Mouse (Mus musculus) forebrain, embryonic 14.5 days (tissue): Measurements from ENCODE around the gene Igsf8. TPM values are rescaled to one million over a fixed set of nuclear protein-coding genes. Genes with fewer than 3 reads are reported as not detected.

Experiments
- ATAC-seq: fragments of 200-750 bp; cut with Nextera tagmentation; 2 replicates; pipeline ENCODE4 v1.8.0; 2017; ENCODE audit warnings: mild to moderate bottlenecking, moderate library complexity
- DNase-seq: peaks from one replicate; pipeline ENCODE4 v3.0.0-alpha.2; 2015; ENCODE audit warnings: low spot score
- H3K27ac ChIP-seq: fragments of 300-500 bp; sonication (generic); 2 replicates; pipeline ENCODE4 v1.5.1; 2014; ENCODE audit warnings: low read depth, mild to moderate bottlenecking, control low read depth, low read length, moderate library complexity
- H3K27me3 ChIP-seq: fragments of 300-500 bp; sonication (generic); replicated peaks from 2 replicates; pipeline ENCODE4 v1.6.1; 2014; ENCODE audit warnings: low read length, control low read depth, mixed read lengths; ENCODE audit not compliant: control insufficient read depth, insufficient read depth
- H3K36me3 ChIP-seq: fragments of 300-500 bp; sonication (generic); 2 replicates; pipeline ENCODE4 v1.6.1; 2014; ENCODE audit warnings: low read length, control low read depth; ENCODE audit not compliant: control insufficient read depth, insufficient read depth
- H3K4me1 ChIP-seq: fragments of 300-500 bp; sonication (generic); 2 replicates; pipeline ENCODE4 v1.6.1; 2014; ENCODE audit warnings: antibody characterized with exemption, low read length, control low read depth; ENCODE audit not compliant: control insufficient read depth, insufficient read depth
- H3K4me2 ChIP-seq: fragments of 300-500 bp; sonication (generic); 2 replicates; pipeline ENCODE4 v1.6.1; 2014; ENCODE audit warnings: mild to moderate bottlenecking, control low read depth, low read length
- H3K4me3 ChIP-seq: fragments of 300-500 bp; sonication (generic); 2 replicates; pipeline ENCODE4 v1.5.1; 2014; ENCODE audit warnings: low read depth, low read length, control low read depth
- H3K9ac ChIP-seq: fragments of 300-500 bp; sonication (generic); 2 replicates; pipeline ENCODE4 v1.6.1; 2014; ENCODE audit warnings: mild to moderate bottlenecking, low read length, control low read depth, moderate library complexity
- H3K9me3 ChIP-seq: fragments of 300-500 bp; sonication (generic); replicated peaks from 2 replicates; pipeline ENCODE4 v1.6.1; 2016; ENCODE audit warnings: low read length, control low read depth, mixed read lengths; ENCODE audit not compliant: control insufficient read depth
- WGBS: fragments of 180-500 bp; shearing (Covaris S2); extraction: QIAGEN DNeasy Blood & Tissue Kit; methylation state at CpG from one replicate; pipeline ENCODE4 v1.1.7; 2014; 5-methylcytosine and 5-hydroxymethylcytosine counted together
- polyA plus RNA-seq: library from polyadenylated mRNA; unstranded; fragments of >200 nt; fragmentation: Nextera tagmentation; extraction: Ambion mirVana; gene quantifications from 2 replicates; pipeline ENCODE4 v1.2.1, GENCODE M21; 2014

Igsf8 gene
- polyA plus RNA-seq, 1 experiment from 2014 or later = 147 TPM

GRCm38 (mm10) chr1:172319346-172319745 lies 57.9 kb downstream of the Igsf8 start:
- H3K27ac ChIP-seq = peak overlapping the region; percentile 74
- H3K4me3 ChIP-seq = no peak overlapping the region
- 66% methylated on average over 7 of the region's 7 CpGs for WGBS
- no peaks in the 10 kb centered on the region for H3K27me3 ChIP-seq
- ATAC-seq = no peak
- DNase-seq = no peak
- peaks cover 49% of the 10 kb centered on the region for H3K36me3 ChIP-seq
- no peak overlapping the region for H3K4me2 ChIP-seq
- H3K9me3 ChIP-seq = no peaks in the 10 kb centered on the region
- H3K9ac ChIP-seq = no peak overlapping the region
- peaks cover 31% of the 10 kb centered on the region for H3K4me1 ChIP-seq

GRCm38 (mm10) chr1:172319921-172320411 lies 58.5 kb downstream of the Igsf8 start:
- peak; percentile 64 for ATAC-seq

GRCm38 (mm10) chr1:172322725-172323124 lies 61.3 kb downstream of the Igsf8 start:
- Histone ChIP-seq H3K4me1 (peaks cover 15% of the 10 kb centered on the region), H3K27ac (peak overlapping the region; percentile 27; the same call in 1 of the 2 replicates), H3K9ac (peak overlapping the region; percentile 7; the same call in 1 of the 2 replicates), H3K9me3 (no peaks in the 10 kb centered on the region), H3K36me3 (peaks cover 31% of the 10 kb centered on the region), H3K4me3 (no peak overlapping the region), H3K4me2 (no peak overlapping the region), H3K27me3 (no peaks in the 10 kb centered on the region)
- DNase-seq (no peak), ATAC-seq (no peak)
- WGBS = 44% methylated on average over 13 of the region's 13 CpGs

More at GRCm38 (mm10) chr1:172319921-172320411, 58.5 kb downstream of the Igsf8 start:
- peak; percentile 78 for DNase-seq
- H3K9ac ChIP-seq = no peak overlapping the region
- H3K4me1 ChIP-seq = peaks cover 26% of the 10 kb centered on the region
- no peak overlapping the region for H3K4me2 ChIP-seq
- no peak overlapping the region for H3K4me3 ChIP-seq
- peak overlapping the region; percentile 74; the same call in 1 of the 2 replicates for H3K27ac ChIP-seq
- H3K27me3 ChIP-seq = no peaks in the 10 kb centered on the region
- WGBS = 15% methylated on average over 5 of the region's 5 CpGs
- H3K36me3 ChIP-seq = peaks cover 49% of the 10 kb centered on the region
- H3K9me3 ChIP-seq = no peaks in the 10 kb centered on the region

- ATAC-seq (no peak), DNase-seq (no peak)
- Histone ChIP-seq H3K27me3 (no peaks in the 10 kb centered on the region), H3K9ac (peak overlapping the region; percentile 7; the same call in 1 of the 2 replicates), H3K9me3 (no peaks in the 10 kb centered on the region), H3K36me3 (peaks cover 26% of the 10 kb centered on the region), H3K4me1 (peaks cover 10% of the 10 kb centered on the region), H3K27ac (no peak overlapping the region; the same call in 1 of the 2 replicates), H3K4me3 (no peak overlapping the region), H3K4me2 (no peak overlapping the region)
- 14% methylated on average over 5 of the region's 5 CpGs for WGBS
Observed at GRCm38 (mm10) chr1:172323298-172323697, 61.9 kb downstream of the Igsf8 start.

- H3K4me3 ChIP-seq = no peak overlapping the region
- 58% methylated on average over 6 of the region's 6 CpGs for WGBS
- H3K4me1 ChIP-seq = peaks cover 9% of the 10 kb centered on the region
Observed at GRCm38 (mm10) chr1:172323801-172324359, 62.4 kb downstream of the Igsf8 start.

GRCm38 (mm10) chr1:172324725-172325124 lies 63.3 kb downstream of the Igsf8 start:
- WGBS = 12% methylated on average over 7 of the region's 7 CpGs
- Histone ChIP-seq H3K4me1 (peaks cover 17% of the 10 kb centered on the region), H3K4me2 (no peak overlapping the region), H3K9me3 (no peaks in the 10 kb centered on the region), H3K4me3 (no peak overlapping the region), H3K36me3 (peaks cover 13% of the 10 kb centered on the region; the same call in 1 of the 2 replicates), H3K27ac (no peak overlapping the region), H3K27me3 (no peaks in the 10 kb centered on the region), H3K9ac (no peak overlapping the region)
- ATAC-seq (peak; percentile 53), DNase-seq (peak; percentile 89)

More at GRCm38 (mm10) chr1:172323801-172324359, 62.4 kb downstream of the Igsf8 start:
- Histone ChIP-seq H3K27me3 (no peaks in the 10 kb centered on the region), H3K36me3 (peaks cover 20% of the 10 kb centered on the region), H3K9ac (peak overlapping the region; percentile 9; the same call in 1 of the 2 replicates), H3K4me2 (no peak overlapping the region), H3K9me3 (no peaks in the 10 kb centered on the region), H3K27ac (no peak overlapping the region)
- ATAC-seq (no peak), DNase-seq (no peak)

- Histone ChIP-seq H3K4me1 (peaks cover 17% of the 10 kb centered on the region), H3K9me3 (no peaks in the 10 kb centered on the region), H3K36me3 (peaks cover 8% of the 10 kb centered on the region; the same call in 1 of the 2 replicates), H3K4me3 (peak overlapping the region; percentile 38), H3K4me2 (peak overlapping the region; percentile 78), H3K27ac (no peak overlapping the region), H3K9ac (peak overlapping the region; percentile 60), H3K27me3 (no peaks in the 10 kb centered on the region)
- ATAC-seq (peak; percentile 51), DNase-seq (peak; percentile 78)
- WGBS = 29% methylated on average over 94 of the region's 94 CpGs
Observed at GRCm38 (mm10) chr1:172325680-172326535, 64.5 kb downstream of the Igsf8 start.

GRCm38 (mm10) chr1:172326684-172327083 lies 65.2 kb downstream of the Igsf8 start:
- WGBS = 58% methylated on average over 11 of the region's 11 CpGs
- DNase-seq = no peak
- peaks cover 6% of the 10 kb centered on the region; the same call in 1 of the 2 replicates for H3K36me3 ChIP-seq
- peak overlapping the region; percentile 38 for H3K4me3 ChIP-seq
- no peaks in the 10 kb centered on the region for H3K9me3 ChIP-seq
- peak overlapping the region; percentile 60; the same call in 1 of the 2 replicates for H3K9ac ChIP-seq
- ATAC-seq = no peak
- H3K27ac ChIP-seq = no peak overlapping the region
- H3K4me1 ChIP-seq = peaks cover 17% of the 10 kb centered on the region
- H3K4me2 ChIP-seq = peak overlapping the region; percentile 78
- no peaks in the 10 kb centered on the region for H3K27me3 ChIP-seq
